Mouse (Mus musculus) embryonic stem cell, embryonic (primary cell): ENCODE data around the gene Zswim8.

Experiments used
- CTCF ChIA-PET, 4 experiments: fragments of 300-600 bp in 2 of 4; fragments of 350-600 bp in 2 of 4; sonication (Branson Sonifier 250); formaldehyde crosslinking; loops; one replicate each; lab custom pipeline; 2022; ENCODE audit warnings: inconsistent platforms in 2 of 4; lab: Charles Lee
- POLR2A ChIA-PET, 4 experiments: fragments of 300-600 bp in 2 of 4; fragments of 350-600 bp in 2 of 4; sonication (Branson Sonifier 250); formaldehyde crosslinking; loops; one replicate each; lab custom pipeline; 2022; ENCODE audit warnings: antibody characterized with exemption in 4 of 4, inconsistent platforms in 1 of 4; lab: Charles Lee

Zswim8 gene

DNA sequence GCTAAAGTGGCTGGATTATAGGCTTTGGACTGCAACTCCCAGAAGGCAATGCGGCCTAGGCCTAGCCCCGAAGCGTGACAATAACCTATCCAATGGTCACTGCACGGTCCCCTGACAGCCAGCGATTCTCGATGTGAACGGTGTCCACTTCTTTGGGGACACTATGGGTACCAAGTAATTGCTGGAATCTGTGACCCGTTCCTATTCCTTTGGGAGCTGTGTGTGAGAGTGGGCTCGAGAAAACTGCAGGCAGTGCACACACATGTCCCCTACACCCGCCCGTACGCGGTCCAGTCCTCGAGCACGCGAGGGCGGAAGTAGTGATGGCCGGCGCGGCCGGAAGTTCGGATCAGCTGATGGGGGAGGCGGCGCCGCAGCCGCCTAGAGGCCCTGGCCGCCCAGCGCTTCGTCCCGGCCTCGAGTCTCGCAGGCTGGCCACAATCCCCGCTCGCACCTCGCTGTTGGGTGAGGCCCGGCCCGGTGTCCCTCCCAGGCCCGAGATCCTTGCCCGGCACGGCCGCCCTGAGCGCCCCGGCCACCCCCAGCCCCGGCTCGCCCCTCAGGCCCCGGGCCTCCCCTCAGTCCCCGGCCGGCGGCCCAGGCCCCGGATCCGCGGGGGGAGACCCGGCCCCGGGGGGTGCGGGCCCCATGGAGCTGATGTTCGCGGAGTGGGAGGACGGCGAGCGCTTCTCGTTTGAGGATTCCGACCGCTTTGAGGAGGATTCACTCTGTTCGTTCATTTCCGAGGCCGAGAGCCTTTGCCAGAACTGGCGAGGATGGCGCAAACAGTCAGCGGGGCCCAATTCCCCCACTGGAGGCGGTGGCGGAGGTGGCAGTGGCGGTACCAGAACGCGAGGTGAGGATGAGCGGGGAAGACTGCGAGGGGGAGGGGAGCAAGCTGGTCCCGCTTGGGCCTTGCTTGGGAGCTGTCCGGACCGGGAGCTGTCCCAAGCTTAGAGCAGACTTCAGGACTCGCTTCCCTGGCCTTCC lies at the start of gene Zswim8:
Gene Zswim8, plus strand, starts transcription at position 352 of the 990 bp plus-strand sequence.
- POLR2A ChIA-PET: interaction anchor here in 3 of 4 experiments (0.7 to 4.9 kb wide), 27 partner anchors 9 to 345 kb away, joined by 3 to 39 read pairs (median 4); partner anchors contain the start of genes Anxa7 (in 2 of the 3), Vcl (in 2 of the 3), Adk (in 1 of the 3) and Ap3m1 (in 1 of the 3)

DNA sequence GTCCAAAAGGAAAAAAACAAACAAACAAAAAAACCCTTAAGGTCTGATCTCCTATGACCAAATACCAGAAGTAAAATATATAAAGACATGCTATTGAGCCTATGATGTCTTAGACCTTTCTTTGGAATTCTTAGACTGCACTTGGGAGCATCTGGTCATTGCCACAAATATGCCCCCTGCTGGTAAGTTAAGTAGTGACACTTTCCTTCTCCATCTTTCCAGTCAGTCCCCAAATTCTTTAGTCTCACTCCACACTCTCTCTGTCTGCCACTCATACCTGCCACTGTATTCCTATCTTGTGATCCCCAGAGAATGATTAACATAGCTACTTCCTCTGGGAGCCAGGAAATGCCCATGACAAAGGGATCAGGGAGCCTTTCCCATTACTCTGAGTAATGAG lies 49.0 kb upstream of the Zswim8 start:
- CTCF ChIA-PET: interaction anchor here (0.6 to 2.9 kb wide), 14 partner anchors 13 to 287 kb away, joined by 3 to 25 read pairs (median 4); partner anchors contain the start of gene Usp54 (in 2 of the 4)
- POLR2A ChIA-PET: interaction anchor here (0.6 to 5.3 kb wide), 19 partner anchors 14 to 576 kb away, joined by 3 to 69 read pairs (median 5); partner anchors contain the start of genes Usp54 (in 3 of the 4), Sec24c (in 2 of the 4), Adk (in 1 of the 4) and Ap3m1 (in 1 of the 4)

More for the DNA sequence above, at the start of gene Zswim8:
- CTCF ChIA-PET: interaction anchor here (0.6 to 1.5 kb wide), 10 partner anchors 11 to 356 kb away, joined by 3 to 6 read pairs (median 4); no protein-coding TSS in a partner anchor

DNA sequence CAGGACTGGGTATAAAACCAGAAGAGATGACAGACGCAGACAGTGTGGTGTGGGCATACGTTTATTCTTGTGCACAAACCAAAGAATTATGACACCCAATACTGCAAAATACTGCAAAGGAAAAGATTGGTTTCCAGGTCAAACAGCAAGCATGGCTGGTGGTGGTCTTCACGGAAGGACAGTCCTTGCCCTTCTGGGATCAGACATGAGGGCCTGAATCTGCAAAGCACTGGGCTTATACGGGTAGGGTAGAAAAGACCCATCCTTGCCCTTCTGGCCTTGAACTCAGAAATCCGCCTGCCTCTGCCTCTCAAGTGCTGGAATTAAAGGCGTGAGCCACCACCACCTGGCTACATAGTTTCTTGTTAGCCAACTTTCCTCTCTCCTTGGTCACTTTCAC lies 48.5 kb upstream of the Zswim8 start:
- POLR2A ChIA-PET: interaction anchor here (1.0 to 5.9 kb wide), 19 partner anchors 14 to 576 kb away, joined by 3 to 84 read pairs (median 5); partner anchors contain the start of genes Usp54 (in 3 of the 4), Sec24c (in 2 of the 4), Adk (in 1 of the 4) and Ap3m1 (in 1 of the 4)
- CTCF ChIA-PET: interaction anchor here (0.6 to 2.9 kb wide), 10 partner anchors 14 to 282 kb away, joined by 3 to 25 read pairs (median 4); partner anchors contain the start of gene Usp54 (in 1 of the 4)

DNA sequence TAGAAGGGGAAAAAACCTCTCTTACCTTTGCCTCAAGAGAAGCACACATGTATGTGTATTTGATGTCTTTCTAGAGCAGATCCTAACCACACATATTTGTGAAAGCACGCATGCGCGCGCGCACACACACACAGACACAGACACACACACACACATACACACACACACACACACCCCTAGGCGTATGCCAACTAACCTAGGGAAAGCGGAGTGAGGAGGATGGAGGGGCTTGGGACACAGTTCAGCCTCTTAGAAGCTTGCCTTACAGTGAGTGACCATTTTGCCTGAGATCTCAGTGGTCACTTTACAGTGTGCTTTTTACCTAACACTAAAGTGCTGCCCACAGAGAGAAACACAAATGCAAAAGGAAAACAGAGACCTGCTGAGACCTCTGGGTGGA lies 47.7 kb upstream of the Zswim8 start:
- ChIA-PET POLR2A (interaction anchor here in 3 of 4 experiments (1.0 to 5.9 kb wide), 27 partner anchors 11 to 478 kb away, joined by 3 to 84 read pairs (median 6); partner anchors contain the start of genes Sec24c (in 3 of the 3), Ppp3cb (in 2 of the 3), Usp54 (in 2 of the 3) and Adk (in 1 of the 3)), CTCF (interaction anchor here (0.6 to 3.9 kb wide), 13 partner anchors 11 to 266 kb away, joined by 3 to 34 read pairs (median 4); partner anchors contain the start of genes Fut11 (in 1 of the 4), Sec24c (in 1 of the 4) and Usp54 (in 1 of the 4))

DNA sequence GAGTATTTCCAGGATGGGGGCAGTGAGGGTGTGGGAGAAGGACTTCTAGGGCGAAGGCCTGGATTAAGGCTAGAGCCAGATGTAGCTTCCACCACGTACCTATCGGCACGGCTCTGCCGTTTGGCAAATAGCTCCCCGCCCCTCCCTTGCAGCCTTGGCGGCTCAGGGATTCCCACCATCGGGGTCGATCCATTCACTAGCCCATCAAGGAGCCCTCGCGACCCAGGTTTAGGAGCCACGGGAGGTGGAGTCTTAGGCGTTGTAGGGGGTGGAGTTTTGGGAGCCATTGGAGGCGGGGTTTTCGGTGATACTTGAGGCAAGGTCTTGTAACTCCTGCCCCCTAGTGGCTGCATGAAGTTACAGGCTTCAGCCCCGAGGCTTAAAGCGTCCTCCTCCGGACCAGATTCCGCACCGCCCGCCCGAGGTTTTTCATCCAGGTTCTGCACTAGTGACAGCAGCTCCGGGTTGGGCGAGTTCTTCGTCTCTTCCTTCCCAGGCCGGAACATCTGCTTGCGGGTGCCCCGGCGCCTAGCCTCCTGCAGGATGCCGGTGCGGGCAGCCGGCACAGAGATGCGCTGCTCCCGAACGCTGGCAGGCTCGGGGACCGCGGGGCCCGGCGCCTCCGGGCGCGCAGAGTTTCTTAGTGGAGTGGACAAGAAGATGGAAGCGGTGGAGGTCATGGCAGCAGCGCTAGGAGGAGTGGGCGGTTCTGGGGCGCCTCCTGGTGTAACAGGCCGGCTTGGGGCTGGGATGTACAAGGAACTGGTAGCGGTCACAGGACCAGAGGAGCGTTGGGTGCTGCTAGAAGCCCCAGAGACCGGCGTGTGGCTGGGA lies 46.3 kb upstream of the Zswim8 start:
- POLR2A ChIA-PET: interaction anchor here in 3 of 4 experiments (0.6 to 5.9 kb wide), 66 partner anchors 9 to 546 kb away, joined by 3 to 84 read pairs (median 4); partner anchors contain the start of genes Sec24c (in 3 of the 3), Usp54 (in 3 of the 3), Adk (in 2 of the 3) and Ap3m1 (in 2 of the 3)
- CTCF ChIA-PET: interaction anchor here (0.5 to 3.9 kb wide), 36 partner anchors 10 to 499 kb away, joined by 3 to 34 read pairs (median 4); partner anchors contain the start of genes Ppp3cb (in 2 of the 4), Anxa7 (in 1 of the 4), Cfap70 (in 1 of the 4) and Fut11 (in 1 of the 4)

DNA sequence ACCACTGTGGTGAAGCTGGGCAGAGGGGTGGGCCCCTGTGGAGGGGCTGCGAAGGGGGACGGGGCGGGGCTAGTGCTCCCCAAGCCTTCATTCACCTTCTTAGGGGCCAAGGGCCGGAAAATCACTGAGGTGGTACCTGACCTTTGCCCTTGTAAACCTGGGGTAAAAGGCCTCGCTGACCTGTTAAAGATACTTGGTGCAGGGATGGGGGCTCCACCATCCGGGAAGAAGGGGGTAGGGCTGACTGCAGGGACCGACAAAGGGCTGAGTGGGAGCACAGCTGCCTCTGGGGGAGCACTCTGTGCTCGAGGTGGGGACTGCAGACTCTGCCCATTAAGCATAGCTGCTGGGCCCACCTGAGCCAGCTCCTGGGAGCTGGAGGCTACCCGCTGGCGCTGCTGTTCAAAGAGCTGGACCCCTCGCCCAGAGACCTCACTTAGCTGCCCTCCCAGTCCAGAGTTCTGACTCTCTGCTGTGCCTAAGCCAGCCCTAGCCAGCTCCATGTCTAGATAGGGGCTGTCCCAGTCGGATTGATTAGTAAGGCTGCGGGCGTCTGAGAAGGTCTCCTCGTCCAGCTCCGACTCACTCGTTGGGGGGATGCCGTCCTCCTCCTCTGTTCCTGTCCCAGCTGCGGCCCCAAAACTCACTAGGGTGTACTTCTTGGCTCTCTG lies 45.6 kb upstream of the Zswim8 start:
- CTCF ChIA-PET: interaction anchor here (0.5 to 3.9 kb wide), 28 partner anchors 9 to 887 kb away, joined by 3 to 34 read pairs (median 4); partner anchors contain the start of genes Anxa7 (in 2 of the 4), Cfap70 (in 1 of the 4), Fut11 (in 1 of the 4) and Sec24c (in 1 of the 4)
- POLR2A ChIA-PET: interaction anchor here in 3 of 4 experiments (0.6 to 5.9 kb wide), 43 partner anchors 8 to 391 kb away, joined by 3 to 84 read pairs (median 4); partner anchors contain the start of genes Usp54 (in 3 of the 3), Adk (in 2 of the 3), Ap3m1 (in 2 of the 3) and Mrps16 (in 2 of the 3)

DNA sequence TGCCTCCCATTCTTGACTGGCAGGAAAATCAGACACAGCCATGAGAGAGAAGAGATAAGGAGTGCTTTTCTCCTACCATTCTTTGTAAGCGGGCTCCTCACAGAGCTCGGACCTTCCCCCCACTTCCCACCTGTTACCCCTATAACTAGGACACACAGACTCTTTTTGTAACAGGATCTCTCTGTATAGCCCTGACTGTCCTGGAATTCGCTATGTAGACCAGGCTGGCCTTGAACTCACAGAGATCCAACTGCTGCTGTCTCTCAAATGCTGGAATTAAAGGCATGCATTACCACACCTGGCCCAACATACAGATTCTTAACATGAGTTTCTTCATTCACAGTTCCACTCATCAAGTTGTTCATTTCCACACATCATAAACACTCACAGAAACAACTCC lies 44.6 kb upstream of the Zswim8 start:
- ChIA-PET CTCF (interaction anchor here in 3 of 4 experiments (0.8 to 3.9 kb wide), 4 partner anchors 10 to 87 kb away, joined by 3 to 32 read pairs (median 17); no protein-coding TSS in a partner anchor), POLR2A (interaction anchor here in 3 of 4 experiments (1.2 to 5.9 kb wide), 9 partner anchors 7 to 270 kb away, joined by 3 to 84 read pairs (median 23); partner anchors contain the start of genes Sec24c (in 2 of the 3), Mrps16 (in 1 of the 3) and Usp54 (in 1 of the 3))

DNA sequence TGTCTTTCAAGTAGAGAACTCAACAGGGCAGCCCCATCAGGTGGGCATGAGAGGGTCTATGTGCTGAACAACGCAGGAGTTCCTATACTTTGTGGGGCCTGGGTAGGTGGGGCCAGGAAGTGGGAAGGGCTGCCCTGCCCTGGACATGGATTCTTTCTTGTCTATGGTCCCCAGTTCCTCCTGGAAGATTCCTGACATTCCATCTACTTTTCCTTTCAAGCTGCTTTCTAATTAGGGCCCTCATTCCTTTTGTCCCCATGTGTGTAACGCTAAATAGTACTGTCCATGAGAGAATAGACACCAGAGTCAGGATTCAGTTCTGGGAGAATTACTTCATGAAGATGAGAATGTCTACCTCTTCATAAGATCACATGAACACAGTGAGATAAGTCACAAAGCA lies 43.8 kb upstream of the Zswim8 start:
- ChIA-PET CTCF (interaction anchor here in 2 of 4 experiments (0.8 to 1.2 kb wide), 2 partner anchors 87 to 88 kb away, joined by 3 read pairs; no protein-coding TSS in a partner anchor), POLR2A (interaction anchor here in 3 of 4 experiments (0.7 to 5.9 kb wide), 9 partner anchors 8 to 833 kb away, joined by 3 to 84 read pairs (median 4); partner anchors contain the start of genes Sec24c (in 2 of the 3), Adk (in 1 of the 3), Anxa7 (in 1 of the 3) and Ap3m1 (in 1 of the 3))

DNA sequence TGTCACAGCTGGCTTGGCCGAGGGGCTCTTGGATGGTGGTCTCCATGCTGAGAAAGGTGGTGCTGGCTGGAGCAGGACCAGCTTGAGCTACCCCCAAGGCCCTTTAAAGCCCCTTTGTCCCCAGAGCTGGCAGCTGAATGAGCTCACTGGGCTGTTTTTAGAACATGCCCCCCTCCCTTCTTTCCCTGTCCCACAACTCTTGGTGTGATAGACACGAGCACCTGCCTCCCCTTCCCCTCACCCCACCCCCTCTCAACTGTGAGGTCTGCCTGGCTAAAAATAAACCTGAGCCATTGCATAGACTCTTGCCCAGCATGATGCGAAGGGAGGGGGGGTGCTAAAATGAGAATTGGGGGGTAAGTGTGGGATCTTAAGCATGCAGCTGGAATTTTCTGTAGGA lies 42.9 kb upstream of the Zswim8 start:
- POLR2A ChIA-PET: interaction anchor here in 2 of 4 experiments (0.5 to 5.9 kb wide), 9 partner anchors 8 to 409 kb away, joined by 3 to 84 read pairs (median 4); partner anchors contain the start of genes Sec24c (in 2 of the 2), Adk (in 1 of the 2), Anxa7 (in 1 of the 2) and Ap3m1 (in 1 of the 2)
- CTCF ChIA-PET: interaction anchor here in 3 of 4 experiments (0.6 to 1.2 kb wide), 3 partner anchors 9 to 88 kb away, joined by 3 read pairs; no protein-coding TSS in a partner anchor

DNA sequence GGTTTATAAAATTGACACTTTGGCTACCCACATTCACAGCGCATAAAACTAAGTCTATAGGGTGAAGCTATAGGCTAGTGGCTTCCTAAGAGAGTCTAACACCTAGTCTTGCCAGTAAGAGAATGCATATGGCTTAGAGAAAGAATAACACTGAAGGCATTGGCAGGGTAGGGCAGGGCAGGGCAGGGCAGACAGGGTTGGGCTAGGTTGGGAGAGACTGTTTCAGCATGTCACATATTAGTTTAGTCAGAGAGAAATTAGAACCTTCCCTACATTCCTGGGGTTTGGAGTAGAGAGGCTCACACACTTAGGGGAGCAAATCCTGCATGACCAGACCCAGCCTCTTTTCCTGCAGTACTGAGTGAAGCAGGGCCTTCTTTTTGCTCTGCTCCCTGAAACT lies 39.9 kb upstream of the Zswim8 start:
- POLR2A ChIA-PET: interaction anchor here in 1 of 4 experiments (1.8 to 1.9 kb wide), 2 partner anchors 27 to 188 kb away, joined by 4 to 6 read pairs; partner anchors contain the start of genes Anxa7 and Usp54
- CTCF ChIA-PET: no interaction called here

DNA sequence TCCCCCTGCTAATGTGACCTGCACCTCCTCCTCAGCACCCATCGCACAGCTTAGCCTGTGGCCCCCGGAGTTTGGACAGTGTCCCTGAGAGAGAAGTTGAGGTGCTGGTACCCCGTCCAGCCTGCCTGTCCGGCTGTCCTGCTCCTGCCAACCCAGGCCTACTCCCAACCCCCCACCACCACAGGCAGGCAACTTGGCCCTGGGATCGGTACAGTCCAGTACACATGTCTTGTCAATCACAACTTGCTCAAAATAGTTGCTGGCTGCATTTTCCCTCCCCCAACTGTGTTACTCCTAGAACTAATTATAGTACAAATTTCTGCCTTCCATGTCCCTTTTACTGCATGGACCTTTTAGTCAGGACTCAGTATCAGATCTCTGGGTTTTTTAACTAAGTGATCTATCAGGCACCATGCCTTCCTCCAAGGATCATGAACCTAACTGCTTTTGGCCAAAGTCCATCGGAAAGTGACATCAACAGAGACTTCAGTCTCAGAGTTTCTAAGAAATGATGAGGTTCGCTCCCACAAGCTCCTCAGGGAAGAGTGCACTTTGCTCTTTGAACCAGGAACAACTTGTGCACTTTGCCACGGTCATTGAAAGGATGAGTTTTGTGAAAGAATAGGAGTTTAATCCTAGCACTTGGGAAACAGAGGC lies 39.1 kb upstream of the Zswim8 start, which contains the start of gene Synpo2l:
Gene Synpo2l, minus strand, starts transcription at position 201 of the 657 bp plus-strand sequence.
- CTCF ChIA-PET: interaction anchor here in 1 of 4 experiments (1.1 kb wide), 1 partner anchor 290 kb away, joined by 3 read pairs; no protein-coding TSS in a partner anchor
- POLR2A ChIA-PET: no interaction called here

DNA sequence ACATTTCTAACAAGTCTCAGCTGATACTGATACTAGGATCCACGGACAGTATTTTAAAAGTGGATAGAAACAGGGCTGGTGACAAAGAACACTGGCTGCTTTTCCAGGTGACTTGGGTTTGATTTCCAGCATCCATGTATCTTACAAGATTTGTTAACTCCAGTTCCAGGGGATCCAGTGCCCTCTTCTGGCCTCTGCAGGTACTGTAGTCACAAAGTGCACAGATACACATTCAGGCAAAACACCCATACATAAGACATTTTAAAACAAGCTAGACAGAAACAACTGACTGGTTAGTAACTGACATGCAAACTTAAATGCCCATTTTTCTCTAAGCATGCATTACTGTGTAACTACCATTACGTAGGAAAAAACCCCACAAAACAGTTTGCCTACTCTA lies 34.4 kb upstream of the Zswim8 start:
- ChIA-PET CTCF (interaction anchor here (0.6 to 3.4 kb wide), 24 partner anchors 9 to 559 kb away, joined by 3 to 34 read pairs (median 4); partner anchors contain the start of genes Adk (in 1 of the 4), Ap3m1 (in 1 of the 4), Cfap70 (in 1 of the 4) and Mrps16 (in 1 of the 4)), POLR2A (interaction anchor here in 3 of 4 experiments (0.7 to 5.3 kb wide), 59 partner anchors 10 to 614 kb away, joined by 3 to 84 read pairs (median 6); partner anchors contain the start of genes Ppp3cb (in 3 of the 3), Anxa7 (in 2 of the 3), Fut11 (in 2 of the 3) and Usp54 (in 2 of the 3))

DNA sequence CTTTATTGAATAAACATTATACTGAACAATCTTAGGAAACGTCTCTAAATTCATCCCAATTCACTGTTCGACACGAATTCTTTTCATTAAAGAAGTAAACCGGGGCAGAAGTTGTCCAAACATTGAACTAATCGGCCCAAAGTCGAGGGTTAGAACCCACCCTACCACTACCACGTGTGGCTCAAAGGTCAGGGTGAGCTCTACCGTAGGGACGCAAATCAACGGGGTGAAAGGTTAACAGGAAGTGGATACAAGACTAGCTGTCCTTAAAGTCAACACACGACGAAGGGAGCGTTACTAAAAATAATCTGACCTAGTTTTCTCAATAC lies 33.7 kb upstream of the Zswim8 start:
- POLR2A ChIA-PET: interaction anchor here (0.5 to 5.3 kb wide), 99 partner anchors 8 to 1159 kb away, joined by 3 to 84 read pairs (median 5); partner anchors contain the start of genes Anxa7 (in 3 of the 4), Ppp3cb (in 3 of the 4), Usp54 (in 3 of the 4) and Adk (in 2 of the 4)
- CTCF ChIA-PET: interaction anchor here (0.5 to 3.4 kb wide), 24 partner anchors 8 to 560 kb away, joined by 3 to 34 read pairs (median 4); partner anchors contain the start of genes Adk (in 1 of the 4), Ap3m1 (in 1 of the 4), Cfap70 (in 1 of the 4) and Mrps16 (in 1 of the 4)
